Mouse (Mus musculus) bone marrow, adult 2 months (tissue): ENCODE measurements around the gene Tnfsf15. TPM values are rescaled to one million over a fixed set of nuclear protein-coding genes. Genes with fewer than 3 reads are reported as not detected.

ENCODE experiments used
- H3K27ac ChIP-seq: fragments of 200-500 bp; 2 replicates; pipeline ENCODE4 v1.5.1; 2012; ENCODE audit warnings: low read depth, mild to moderate bottlenecking, control low read depth, inconsistent platforms, low read length; ENCODE audit not compliant: control insufficient read depth, poor library complexity, insufficient read depth
- H3K4me1 ChIP-seq: fragments of 200-500 bp; 2 replicates; pipeline ENCODE4 v1.6.1; 2011; ENCODE audit warnings: low read length; ENCODE audit not compliant: control insufficient read depth, insufficient read depth
- H3K4me3 ChIP-seq: fragments of 200-500 bp; replicated peaks from 2 replicates; pipeline ENCODE3; 2011; ENCODE audit warnings: mild to moderate bottlenecking, low read depth, low read length, control low read depth; ENCODE audit not compliant: control insufficient read depth
- CTCF ChIP-seq: fragments of 200-500 bp; IDR thresholded peaks from 2 replicates; pipeline ENCODE4 v1.5.1; 2011; ENCODE audit warnings: low read length, control low read depth; ENCODE audit not compliant: control insufficient read depth, insufficient read depth
- POLR2A ChIP-seq: fragments of 200-500 bp; IDR thresholded peaks from 2 replicates; pipeline ENCODE4 v1.6.1; 2011; ENCODE audit warnings: low read depth, mild to moderate bottlenecking, control low read depth, low read length, borderline replicate concordance; ENCODE audit not compliant: control insufficient read depth
- WGBS: fragments of 180-500 bp; shearing (Covaris S2); methylation state at CpG from one replicate; pipeline ENCODE4 v1.1.7; 2018; 5-methylcytosine and 5-hydroxymethylcytosine counted together
- polyA plus RNA-seq: library from polyadenylated mRNA; stranded (reverse); fragments of >200 nt; gene quantifications from 2 replicates; pipeline ENCODE4 v1.2.4, GENCODE M21; 2011; ENCODE audit warnings: low replicate concordance; ENCODE audit not compliant: missing spikeins, insufficient read depth, insufficient read length

Gene Tnfsf15
- not detected in 2 replicates for polyA plus RNA-seq

- 66% methylated on average over 8 of the region's 8 CpGs for WGBS
- no peak within 1 kb of the TSS for H3K4me3 ChIP-seq
Observed at GRCm38 (mm10) chr4:63744693-63745171, at the start of gene Tnfsf15. Gene Tnfsf15 (minus strand): TSS chr4:63745113.

GRCm38 (mm10) chr4:63792328-63792727 is 47.4 kb upstream of the Tnfsf15 start:
- no peak overlapping the region for H3K27ac ChIP-seq
- 62% methylated on average over 3 of the region's 3 CpGs for WGBS
- TF ChIP-seq POLR2A (no peak), CTCF (no peak)
- no peak overlapping the region for H3K4me3 ChIP-seq
- no peaks in the 10 kb centered on the region for H3K4me1 ChIP-seq

More at GRCm38 (mm10) chr4:63744693-63745171, at the start of gene Tnfsf15:
- Histone ChIP-seq H3K4me1 (peaks cover 2% of the 10 kb centered on the region), H3K27ac (no peak within 1 kb of the TSS)
- TF ChIP-seq CTCF: no peak
- TF ChIP-seq POLR2A: no peak

- WGBS: 60% methylated on average over 2 of the region's 2 CpGs
- TF ChIP-seq CTCF (no peak), POLR2A (no peak)
- H3K27ac ChIP-seq: no peak overlapping the region
- no peaks in the 10 kb centered on the region for H3K4me1 ChIP-seq
- H3K4me3 ChIP-seq: no peak overlapping the region
Observed at GRCm38 (mm10) chr4:63785466-63785865, 40.6 kb upstream of the Tnfsf15 start.

GRCm38 (mm10) chr4:63783826-63784225 is 38.9 kb upstream of the Tnfsf15 start:
- 85% methylated on average over 5 of the region's 5 CpGs for whole genome bisulfite sequencing
- Histone ChIP-seq H3K4me1 (no peaks in the 10 kb centered on the region), H3K27ac (no peak overlapping the region), H3K4me3 (no peak overlapping the region)
- TF ChIP-seq CTCF (no peak), POLR2A (no peak)

GRCm38 (mm10) chr4:63782970-63783613 is 38.2 kb upstream of the Tnfsf15 start:
- Histone ChIP-seq H3K4me1 (no peaks in the 10 kb centered on the region), H3K27ac (no peak overlapping the region), H3K4me3 (no peak overlapping the region)
- TF ChIP-seq CTCF (no peak), POLR2A (no peak)
- WGBS: 49% methylated on average over 7 of the region's 7 CpGs

- no peak overlapping the region for H3K4me3 ChIP-seq
- H3K4me1 ChIP-seq: no peaks in the 10 kb centered on the region
- TF ChIP-seq CTCF (no peak), POLR2A (no peak)
- no peak overlapping the region for H3K27ac ChIP-seq
- WGBS: 62% methylated on average over 8 of the region's 8 CpGs
Observed at GRCm38 (mm10) chr4:63777223-63777622, 32.3 kb upstream of the Tnfsf15 start.

GRCm38 (mm10) chr4:63773306-63774090 is 28.6 kb upstream of the Tnfsf15 start:
- Histone ChIP-seq H3K27ac (no peak overlapping the region), H3K4me3 (no peak overlapping the region), H3K4me1 (no peaks in the 10 kb centered on the region)
- WGBS: 45% methylated on average over 8 of the region's 8 CpGs
- TF ChIP-seq POLR2A (no peak), CTCF (no peak)

- no peaks in the 10 kb centered on the region for H3K4me1 ChIP-seq
- WGBS: 69% methylated on average over 2 of the region's 2 CpGs
- no peak overlapping the region for H3K27ac ChIP-seq
- no peak for TF ChIP-seq POLR2A
- TF ChIP-seq CTCF: no peak
- no peak overlapping the region for H3K4me3 ChIP-seq
Observed at GRCm38 (mm10) chr4:63772514-63772913, 27.6 kb upstream of the Tnfsf15 start.
